Mouse (Mus musculus) stomach, postnatal 0 days (tissue): ENCODE data around the gene Ccnd3.
"Not testable (repeated sequence)": the region's sequence is repeated elsewhere in the genome, so short reads cannot be mapped to it uniquely, and the experiment has no call there.

ENCODE experiments used
- CTCF ChIP-seq: IDR thresholded peaks from 2 replicates; pipeline ENCODE4 v1.5.1; 2016; ENCODE audit warnings: antibody characterized with exemption, low read depth, mild to moderate bottlenecking, moderate library complexity
- EP300 ChIP-seq: optimal IDR thresholded peaks from 2 replicates; pipeline ENCODE3; 2016; ENCODE audit warnings: antibody characterized with exemption

GRCm38 (mm10) chr17:47502707-47503045, 2.2 kb upstream of the Ccnd3 start:
- TF ChIP-seq CTCF, EP300: not testable (repeated sequence)
